Mouse (Mus musculus) E14TG2a.4 (cell line): Measurements from ENCODE around the gene Lmntd1.
A peak's percentile ranks its signal among the peaks of the same experiment; 100 is the strongest.

ENCODE experiments used
- H3K27me3 ChIP-seq: 2 replicates; pipeline ENCODE4 v1.6.1; 2014; ENCODE audit warnings: low read length, control low read depth; ENCODE audit not compliant: insufficient read depth
- H3K36me3 ChIP-seq: 2 replicates; pipeline ENCODE4 v1.6.1; 2014; ENCODE audit warnings: low read length, control low read depth; ENCODE audit not compliant: insufficient read depth
- H3K4me1 ChIP-seq: replicated peaks from 2 replicates; pipeline ENCODE4 v1.6.1; 2014; ENCODE audit warnings: low read depth, low read length, control low read depth
- H3K4me3 ChIP-seq: replicated peaks from 2 replicates; pipeline ENCODE4 v1.5.1; 2014; ENCODE audit warnings: mild to moderate bottlenecking, low read length
- H3K9me3 ChIP-seq: 2 replicates; pipeline ENCODE4 v1.6.1; 2014; ENCODE audit warnings: low read length, control low read depth
- CTCF ChIP-seq: conservative IDR thresholded peaks from 2 replicates; pipeline ENCODE4 v1.5.1; 2014; ENCODE audit warnings: low read length
- NANOG ChIP-seq: IDR thresholded peaks from 2 replicates; pipeline ENCODE4 v1.6.1; 2014; ENCODE audit warnings: borderline replicate concordance, low read length, mixed read lengths
- POU5F1 ChIP-seq: IDR thresholded peaks from 2 replicates; pipeline ENCODE4 v1.6.1; 2014; ENCODE audit warnings: low read length, borderline replicate concordance

Gene Lmntd1

DNA sequence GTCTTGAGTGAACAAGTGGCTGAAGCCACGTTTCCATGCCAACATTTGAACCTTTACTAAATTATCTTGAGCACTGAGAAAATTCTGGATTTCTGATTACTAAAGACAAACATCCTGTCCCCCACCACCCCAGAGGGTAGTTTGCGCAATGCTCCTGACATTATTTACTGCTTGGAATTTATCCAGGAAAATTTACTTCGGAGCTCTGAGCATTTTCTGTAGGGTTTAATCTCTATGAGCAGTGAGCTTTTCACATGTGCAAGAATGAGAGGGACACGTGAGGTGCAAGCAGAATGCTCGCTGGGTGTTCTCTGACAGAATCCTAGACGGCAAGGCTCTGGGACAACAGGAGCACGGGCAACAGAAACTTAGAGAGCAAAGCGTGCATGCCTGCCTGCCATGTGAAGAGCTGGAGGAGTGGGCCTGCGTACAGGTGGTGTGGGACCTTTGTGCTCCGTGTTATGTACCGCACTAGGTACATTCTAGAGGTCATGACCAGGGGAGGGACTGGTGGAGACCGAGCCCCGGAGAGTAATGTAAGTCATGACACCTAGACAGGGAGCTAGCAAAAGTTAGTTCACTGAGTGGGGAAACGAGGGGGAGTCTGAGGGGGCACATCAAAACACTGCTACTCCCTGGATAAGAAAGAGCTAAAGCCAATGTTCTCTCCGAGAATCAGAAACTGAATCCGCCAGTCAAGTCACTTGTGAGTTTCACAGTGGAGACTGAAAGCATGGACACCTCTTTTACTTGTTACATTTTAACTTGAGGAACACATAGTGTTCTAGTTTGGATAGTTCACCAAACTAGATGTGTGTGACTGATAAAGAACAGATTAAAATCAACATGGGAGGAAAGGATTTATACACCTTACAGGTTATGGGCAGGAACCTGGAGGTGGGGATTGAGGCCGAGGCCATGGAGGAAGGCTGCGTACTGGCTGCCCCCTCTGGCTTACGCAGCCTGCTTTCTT is 114.3 kb downstream of the Lmntd1 start:
- no peaks in the 10 kb centered on the region for H3K36me3 ChIP-seq
- no peak for TF ChIP-seq CTCF
- no peak for TF ChIP-seq NANOG
- TF ChIP-seq POU5F1, result no peak
- H3K9me3 ChIP-seq, result peaks cover 19% of the 10 kb centered on the region

GRCm38 (mm10) chr6:145495731-145496130 is 118.4 kb downstream of the Lmntd1 start:
- H3K9me3 ChIP-seq, result no peaks in the 10 kb centered on the region; the same call in 1 of the 2 replicates
- H3K36me3 ChIP-seq, result no peaks in the 10 kb centered on the region
- TF ChIP-seq CTCF, result no peak
- TF ChIP-seq POU5F1, result no peak
- TF ChIP-seq NANOG, result no peak
- no peaks in the 10 kb centered on the region for H3K27me3 ChIP-seq
- H3K4me3 ChIP-seq, result no peak overlapping the region
- H3K4me1 ChIP-seq, result no peaks in the 10 kb centered on the region

More for the DNA sequence above, 114.3 kb downstream of the Lmntd1 start:
- Histone ChIP-seq H3K4me1 (no peaks in the 10 kb centered on the region), H3K4me3 (no peak overlapping the region), H3K27me3 (no peaks in the 10 kb centered on the region)

DNA sequence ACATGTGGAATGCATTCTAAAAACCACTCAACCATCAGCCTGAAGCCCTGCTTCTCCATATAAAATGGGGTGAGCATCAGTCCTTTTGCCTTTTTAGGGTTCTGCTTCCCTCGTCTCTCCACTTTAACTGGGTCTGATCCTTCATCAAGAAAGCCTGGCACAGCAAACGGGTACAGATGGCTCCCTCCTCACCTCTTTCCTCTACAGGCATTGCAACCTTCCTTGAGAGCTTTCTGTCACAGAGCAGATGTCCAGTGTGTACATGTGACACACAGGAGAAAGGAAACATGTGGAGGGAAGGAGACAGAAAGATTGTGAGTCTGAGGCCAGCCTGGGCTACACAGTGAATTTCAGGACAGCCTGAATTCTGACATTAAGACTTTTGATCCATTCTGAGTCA is 125.9 kb downstream of the Lmntd1 start:
- Histone ChIP-seq H3K36me3 (no peaks in the 10 kb centered on the region), H3K4me3 (no peak overlapping the region), H3K4me1 (no peaks in the 10 kb centered on the region), H3K27me3 (no peaks in the 10 kb centered on the region), H3K9me3 (no peaks in the 10 kb centered on the region)
- no peak for TF ChIP-seq CTCF
- TF ChIP-seq NANOG, result no peak
- no peak for TF ChIP-seq POU5F1

GRCm38 (mm10) chr6:145485986-145486605 is 128.0 kb downstream of the Lmntd1 start:
- no peak for TF ChIP-seq NANOG
- TF ChIP-seq CTCF, result no peak
- no peak for TF ChIP-seq POU5F1

GRCm38 (mm10) chr6:145483318-145483674 is 130.8 kb downstream of the Lmntd1 start:
- Histone ChIP-seq H3K27me3 (no peaks in the 10 kb centered on the region), H3K36me3 (no peaks in the 10 kb centered on the region), H3K9me3 (no peaks in the 10 kb centered on the region), H3K4me3 (peak overlapping the region; percentile 46; the same call in 1 of the 2 replicates), H3K4me1 (peaks cover 21% of the 10 kb centered on the region)
- no peak for TF ChIP-seq POU5F1
- no peak for TF ChIP-seq NANOG
- TF ChIP-seq CTCF, result no peak

More at GRCm38 (mm10) chr6:145485986-145486605, 128.0 kb downstream of the Lmntd1 start:
- Histone ChIP-seq H3K4me3 (no peak overlapping the region), H3K27me3 (no peaks in the 10 kb centered on the region), H3K9me3 (no peaks in the 10 kb centered on the region), H3K4me1 (peaks cover 13% of the 10 kb centered on the region), H3K36me3 (no peaks in the 10 kb centered on the region)

GRCm38 (mm10) chr6:145482656-145483317 is 131.3 kb downstream of the Lmntd1 start:
- H3K4me1 ChIP-seq, result peaks cover 21% of the 10 kb centered on the region
- H3K27me3 ChIP-seq, result no peaks in the 10 kb centered on the region
- TF ChIP-seq POU5F1, result no peak
- no peak for TF ChIP-seq CTCF
- TF ChIP-seq NANOG, result no peak
- H3K36me3 ChIP-seq, result no peaks in the 10 kb centered on the region
- H3K9me3 ChIP-seq, result no peaks in the 10 kb centered on the region
- H3K4me3 ChIP-seq, result peak overlapping the region; percentile 46

DNA sequence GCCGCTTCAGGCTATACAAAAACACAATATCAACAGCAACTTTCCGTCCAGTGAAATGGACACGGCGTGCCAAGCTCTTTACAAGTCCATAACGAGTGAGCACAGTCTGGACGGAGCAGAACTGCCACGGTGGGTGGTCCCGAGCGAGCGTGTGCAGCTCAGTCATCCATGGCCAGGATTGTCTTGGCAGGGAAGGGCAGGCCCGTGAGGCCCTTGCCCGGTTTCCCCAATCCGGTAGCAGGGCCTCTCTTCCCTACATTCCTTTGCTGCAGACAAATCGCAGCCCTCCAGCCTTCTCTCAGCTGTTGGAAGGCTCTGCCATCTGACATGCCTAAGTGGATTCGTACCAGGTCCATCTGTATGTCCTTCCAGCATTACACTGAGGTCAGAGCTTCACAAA is 132.2 kb downstream of the Lmntd1 start:
- H3K9me3 ChIP-seq, result no peaks in the 10 kb centered on the region
- H3K27me3 ChIP-seq, result no peaks in the 10 kb centered on the region
- no peaks in the 10 kb centered on the region for H3K36me3 ChIP-seq
- peaks cover 24% of the 10 kb centered on the region for H3K4me1 ChIP-seq
- TF ChIP-seq CTCF, result no peak
- TF ChIP-seq POU5F1, result no peak
- no peak for TF ChIP-seq NANOG
- no peak overlapping the region for H3K4me3 ChIP-seq

- peaks cover 24% of the 10 kb centered on the region for H3K4me1 ChIP-seq
- TF ChIP-seq POU5F1, result no peak
- no peak for TF ChIP-seq CTCF
- TF ChIP-seq NANOG, result no peak
- no peak overlapping the region for H3K4me3 ChIP-seq
- H3K36me3 ChIP-seq, result no peaks in the 10 kb centered on the region
- H3K9me3 ChIP-seq, result no peaks in the 10 kb centered on the region
- H3K27me3 ChIP-seq, result no peaks in the 10 kb centered on the region
These were observed 135.3 kb downstream of the Lmntd1 start for GRCm38 (mm10) chr6:145478821-145479271.
